Mouse (Mus musculus) ES-Bruce4 (cell line): ENCODE measurements around the gene Fam57b.

ENCODE experiments used
- CTCF ChIP-seq: IDR thresholded peaks from one replicate; pipeline ENCODE4 v1.8.1; 2011; ENCODE audit warnings: low read depth, low read length
- EP300 ChIP-seq: IDR thresholded peaks from 2 replicates; pipeline ENCODE4 v1.6.1; 2011; ENCODE audit warnings: low read depth, low read length; ENCODE audit not compliant: insufficient read depth
- POLR2A ChIP-seq: IDR thresholded peaks from one replicate; pipeline ENCODE4 v1.8.1; 2011; ENCODE audit warnings: low read length; ENCODE audit not compliant: insufficient read depth

GRCm38 (mm10) chr7:126789141-126789540 is 8.3 kb upstream of the Fam57b start:
- TF ChIP-seq CTCF (no peak), POLR2A (no peak), EP300 (no peak)
